Mouse (Mus musculus) MEL (cell line): ENCODE measurements around the gene Med6. TPM values are rescaled to one million over a fixed set of nuclear protein-coding genes. Genes with fewer than 3 reads are reported as not detected.

Source experiments
- DNase-seq: peaks from one replicate; pipeline ENCODE4 v3.0.0; 2011; ENCODE audit warnings: low read depth, low spot score
- H3K27ac ChIP-seq: 2 replicates; pipeline ENCODE4 v1.5.1; 2012; ENCODE audit warnings: low read depth, mild to moderate bottlenecking, control low read depth, low read length, moderate library complexity; ENCODE audit not compliant: control insufficient read depth
- H3K27me3 ChIP-seq, 2 experiments: fragments of 150-350 bp in 1 of 2; sonication (generic) in 1 of 2; 2 replicates each; pipeline ENCODE4 v1.6.1; 2012; ENCODE audit warnings: low read length in 2 of 2, mild to moderate bottlenecking in 2 of 2, improper control_type of control experiment in 1 of 2, moderate library complexity in 1 of 2; ENCODE audit not compliant: insufficient read depth in 2 of 2, control insufficient read depth in 1 of 2
- H3K36me3 ChIP-seq, 2 experiments: 2 replicates each; pipeline ENCODE4 v1.6.1; 2012 to 2014; ENCODE audit warnings: low read length in 2 of 2, improper control_type of control experiment in 1 of 2, inconsistent platforms in 1 of 2, mild to moderate bottlenecking in 1 of 2; ENCODE audit not compliant: insufficient read depth in 2 of 2, control insufficient read depth in 1 of 2
- H3K4me1 ChIP-seq, 2 experiments: fragments of 150-350 bp in 1 of 2; sonication (generic) in 1 of 2; 2 replicates each; pipeline ENCODE4 v1.6.1; 2012; ENCODE audit warnings: low read length in 2 of 2, improper control_type of control experiment in 1 of 2, mild to moderate bottlenecking in 1 of 2; ENCODE audit not compliant: insufficient read depth in 2 of 2, control insufficient read depth in 1 of 2
- H3K4me3 ChIP-seq, 2 experiments: fragments of 150-350 bp in 1 of 2; sonication (generic) in 1 of 2; 2 replicates each; pipeline ENCODE4 v1.5.1; 2012; ENCODE audit warnings: low read depth in 2 of 2, low read length in 2 of 2, mild to moderate bottlenecking in 2 of 2, moderate library complexity in 2 of 2, control low read depth in 1 of 2, improper control_type of control experiment in 1 of 2; ENCODE audit not compliant: control insufficient read depth in 1 of 2, insufficient read depth in 1 of 2
- H3K79me2 ChIP-seq: 2 replicates; pipeline ENCODE4 v1.6.1; 2012; ENCODE audit warnings: mild to moderate bottlenecking, low read length, moderate library complexity; ENCODE audit not compliant: control insufficient read depth, poor library complexity, insufficient read depth
- H3K9ac ChIP-seq: 2 replicates; pipeline ENCODE4 v1.6.1; 2012; ENCODE audit warnings: low read depth, mild to moderate bottlenecking, control low read depth, low read length, moderate library complexity; ENCODE audit not compliant: control insufficient read depth, poor library complexity, severe bottlenecking
- H3K9me3 ChIP-seq: fragments of 150-350 bp; sonication (generic); replicated peaks from 2 replicates; pipeline ENCODE4 v1.6.1; 2012; ENCODE audit warnings: mild to moderate bottlenecking, low read length, improper control_type of control experiment, moderate library complexity; ENCODE audit not compliant: insufficient read depth
- BHLHE40 ChIP-seq: IDR thresholded peaks from 2 replicates; pipeline ENCODE4 v1.6.1; 2012; ENCODE audit warnings: low read depth, mild to moderate bottlenecking, inconsistent platforms, low read length, improper control_type of control experiment, borderline replicate concordance
- CHD2 ChIP-seq: IDR thresholded peaks from 2 replicates; pipeline ENCODE4 v1.6.1; 2011; ENCODE audit warnings: low read length, improper control_type of control experiment
- CTCF ChIP-seq, 3 experiments: IDR thresholded peaks in 2 of 3; conservative IDR thresholded peaks in 1 of 3; 2 replicates each; pipeline ENCODE4 v1.5.1; 2011 to 2012; ENCODE audit warnings: low read length in 3 of 3, low read depth in 2 of 3, mild to moderate bottlenecking in 2 of 3, improper control_type of control experiment in 1 of 3, inconsistent platforms in 1 of 3, mixed read lengths in 1 of 3, moderate library complexity in 1 of 3; ENCODE audit not compliant: control insufficient read depth in 1 of 3, insufficient read depth in 1 of 3, poor library complexity in 1 of 3, severe bottlenecking in 1 of 3
- ELF1 ChIP-seq: IDR thresholded peaks from 2 replicates; pipeline ENCODE4 v1.6.1; 2014; ENCODE audit warnings: low read depth, mild to moderate bottlenecking, inconsistent platforms, low read length, improper control_type of control experiment, moderate library complexity
- ETS1 ChIP-seq: IDR thresholded peaks from 2 replicates; pipeline ENCODE4 v1.6.1; 2012; ENCODE audit warnings: low read depth, mild to moderate bottlenecking, inconsistent platforms, low read length, improper control_type of control experiment, moderate library complexity
- GATA1 ChIP-seq: IDR thresholded peaks from 2 replicates; pipeline ENCODE4 v1.6.1; 2011; ENCODE audit warnings: low read depth, low read length, improper control_type of control experiment
- HCFC1 ChIP-seq: IDR thresholded peaks from 2 replicates; pipeline ENCODE4 v1.6.1; 2012; ENCODE audit warnings: low read depth, mild to moderate bottlenecking, inconsistent platforms, low read length, improper control_type of control experiment, moderate library complexity
- KAT2A ChIP-seq: conservative IDR thresholded peaks from 2 replicates; pipeline ENCODE4 v1.6.1; 2012; ENCODE audit warnings: low read depth, low read length, improper control_type of control experiment, inconsistent platforms
- MAFK ChIP-seq: IDR thresholded peaks from 2 replicates; pipeline ENCODE4 v1.6.1; 2011; ENCODE audit warnings: low read depth, mild to moderate bottlenecking, low read length, improper control_type of control experiment, borderline replicate concordance
- MAX ChIP-seq: IDR thresholded peaks from 2 replicates; pipeline ENCODE4 v1.6.1; 2011; ENCODE audit warnings: low read length, improper control_type of control experiment
- MAZ ChIP-seq: IDR thresholded peaks from 2 replicates; pipeline ENCODE4 v1.6.1; 2012; ENCODE audit warnings: low read depth, mild to moderate bottlenecking, inconsistent platforms, low read length, improper control_type of control experiment
- MXI1 ChIP-seq: IDR thresholded peaks from 2 replicates; pipeline ENCODE4 v1.6.1; 2011; ENCODE audit warnings: mild to moderate bottlenecking, low read depth, low read length, improper control_type of control experiment
- MYC ChIP-seq: IDR thresholded peaks from 2 replicates; pipeline ENCODE4 v1.6.1; 2011; ENCODE audit warnings: low read depth, mild to moderate bottlenecking, low read length, improper control_type of control experiment, moderate library complexity
- NELFE ChIP-seq: IDR thresholded peaks from 2 replicates; pipeline ENCODE4 v1.6.1; 2011; ENCODE audit warnings: low read depth, low read length, improper control_type of control experiment
- POLR2AphosphoS5 ChIP-seq: IDR thresholded peaks from 2 replicates; pipeline ENCODE4 v1.6.1; 2012; ENCODE audit warnings: low read depth, borderline replicate concordance, mild to moderate bottlenecking, inconsistent platforms, low read length, moderate library complexity, mixed read lengths
- RAD21 ChIP-seq: IDR thresholded peaks from 2 replicates; pipeline ENCODE4 v1.6.1; 2011; ENCODE audit warnings: mild to moderate bottlenecking, low read depth, low read length, improper control_type of control experiment
- RCOR1 ChIP-seq: IDR thresholded peaks from 2 replicates; pipeline ENCODE4 v1.6.1; 2012; ENCODE audit warnings: low read depth, mild to moderate bottlenecking, inconsistent platforms, low read length, improper control_type of control experiment
- SMC3 ChIP-seq: IDR thresholded peaks from 2 replicates; pipeline ENCODE4 v1.6.1; 2011; ENCODE audit warnings: low read depth, low read length, improper control_type of control experiment
- TCF12 ChIP-seq: IDR thresholded peaks from 2 replicates; pipeline ENCODE4 v1.6.1; 2014; ENCODE audit warnings: low read depth, mild to moderate bottlenecking, inconsistent platforms, low read length, improper control_type of control experiment, moderate library complexity
- USF1 ChIP-seq: IDR thresholded peaks from 2 replicates; pipeline ENCODE4 v1.6.1; 2014; ENCODE audit warnings: low read depth, mild to moderate bottlenecking, inconsistent platforms, low read length, improper control_type of control experiment, moderate library complexity
- ZC3H11A ChIP-seq: IDR thresholded peaks from 2 replicates; pipeline ENCODE4 v1.6.1; 2012; ENCODE audit warnings: low read depth, mild to moderate bottlenecking, inconsistent platforms, low read length, improper control_type of control experiment
- ZMIZ1 ChIP-seq: IDR thresholded peaks from 2 replicates; pipeline ENCODE4 v1.6.1; 2012; ENCODE audit warnings: low read depth, mild to moderate bottlenecking, inconsistent platforms, low read length, improper control_type of control experiment, moderate library complexity
- ZNF384 ChIP-seq: IDR thresholded peaks from 2 replicates; pipeline ENCODE4 v1.6.1; 2012; ENCODE audit warnings: low read depth, mild to moderate bottlenecking, inconsistent platforms, low read length, improper control_type of control experiment
- polyA plus RNA-seq, 2 experiments: library from polyadenylated mRNA; stranded (reverse) in 1 of 2; unstranded in 1 of 2; fragments of >175 nt in 1 of 2; fragments of >200 nt in 1 of 2; gene quantifications; 2 replicates each; pipeline versions ENCODE4 v1.2.1 to v1.2.4; 2012; ENCODE audit warnings: low replicate concordance in 2 of 2, low read depth in 1 of 2; ENCODE audit not compliant: insufficient read length in 2 of 2, insufficient read depth in 1 of 2, missing spikeins in 1 of 2
- total RNA-seq: library from RNA; depleted of rRNA; stranded (reverse); fragments of 300-350 nt; gene quantifications from 2 replicates; pipeline ENCODE4 v1.2.3, GENCODE M21; 2012

The Med6 gene
- total and polyA plus RNA-seq, 3 experiments, result 44.4 to 49.2 TPM; not detected in 1

GRCm38 (mm10) chr12:81616980-81617379, 22.2 kb upstream of the Med6 start:
- no peak overlapping the region for H3K9ac ChIP-seq
- H3K27ac ChIP-seq, result no peak overlapping the region
- no peaks in the 10 kb centered on the region for H3K9me3 ChIP-seq
- no peak overlapping the region for H3K4me3 ChIP-seq
- H3K27me3 ChIP-seq, result peaks cover 3 to 15% of the 10 kb centered on the region in 2 experiments; a peak in 3 of 4 replicates
- no peaks in the 10 kb centered on the region for H3K36me3 ChIP-seq
- TF ChIP-seq CHD2 (no peak), GATA1 (no peak), ZNF384 (no peak)
- TF ChIP-seq, all 39 proteins: peak for 0
- DNase-seq, result no peak
- Histone ChIP-seq H3K79me2 (no peaks in the 10 kb centered on the region), H3K4me1 (no peaks in the 10 kb centered on the region)

DNA sequence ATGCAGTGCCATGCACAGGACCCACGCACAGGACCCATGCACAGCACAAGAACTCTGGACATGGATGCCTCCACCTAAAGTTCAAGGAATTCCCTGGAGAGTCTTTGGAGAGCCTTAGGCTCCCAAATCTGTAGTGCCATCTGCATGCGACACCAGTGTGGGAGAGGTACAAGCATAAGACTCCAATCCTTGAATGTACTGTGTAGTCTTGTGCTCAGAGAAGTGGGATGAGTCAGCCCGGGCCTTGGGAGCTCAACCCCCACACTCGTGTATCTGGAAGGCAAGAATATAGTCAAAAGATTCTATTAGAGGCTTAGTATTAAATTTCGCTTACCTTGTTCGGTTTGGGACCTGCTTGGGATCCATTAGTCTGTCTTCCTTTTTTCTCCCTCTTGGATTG, 21.0 kb upstream of the Med6 start:
- peaks cover 3 to 15% of the 10 kb centered on the region in 2 experiments; a peak in 3 of 4 replicates for H3K27me3 ChIP-seq
- no peaks in the 10 kb centered on the region for H3K36me3 ChIP-seq
- no peak overlapping the region for H3K27ac ChIP-seq
- no peak for TF ChIP-seq RCOR1
- TF ChIP-seq POLR2AphosphoS5, result no peak
- no peak for TF ChIP-seq MAFK
- no peak for TF ChIP-seq MAX
- no peak for TF ChIP-seq ZC3H11A
- no peak for TF ChIP-seq CTCF (IDR thresholded peaks at IDR 0.05 in 2 of 3, conservative IDR thresholded peaks at IDR 0.05 in 1 of 3; ENCODE audit: control insufficient read depth in 1 of 3, insufficient read depth in 1 of 3, low read depth in 2 of 3, low read length in 3 of 3, poor library complexity in 1 of 3, severe bottlenecking in 1 of 3)
- no peak for TF ChIP-seq ZMIZ1
- TF ChIP-seq MAZ, result no peak
- no peak overlapping the region for H3K9ac ChIP-seq
- no peaks in the 10 kb centered on the region for H3K9me3 ChIP-seq
- H3K4me3 ChIP-seq, result no peak overlapping the region
- H3K4me1 ChIP-seq, result no peaks in the 10 kb centered on the region
- no peak for DNase-seq
- H3K79me2 ChIP-seq, result no peaks in the 10 kb centered on the region

GRCm38 (mm10) chr12:81609445-81609844, 14.6 kb upstream of the Med6 start:
- Histone ChIP-seq H3K36me3 (no peaks in the 10 kb centered on the region), H3K4me3 (no peak overlapping the region), H3K79me2 (no peaks in the 10 kb centered on the region), H3K27ac (no peak overlapping the region), H3K27me3 (peaks cover 3 to 14% of the 10 kb centered on the region in 2 experiments), H3K9me3 (no peaks in the 10 kb centered on the region), H3K9ac (no peak overlapping the region), H3K4me1 (no peaks in the 10 kb centered on the region)
- TF ChIP-seq MAZ (no peak), USF1 (no peak), HCFC1 (no peak), BHLHE40 (no peak), POLR2AphosphoS5 (no peak), NELFE (no peak), TCF12 (no peak), RAD21 (no peak), MYC (no peak), MAX (no peak), ELF1 (no peak), ZC3H11A (no peak), ZNF384 (no peak), KAT2A (no peak), SMC3 (no peak), ZMIZ1 (no peak), CTCF (IDR thresholded peaks at IDR 0.05 in 2 of 3, conservative IDR thresholded peaks at IDR 0.05 in 1 of 3; ENCODE audit: control insufficient read depth in 1 of 3, insufficient read depth in 1 of 3, low read depth in 2 of 3, low read length in 3 of 3, poor library complexity in 1 of 3, severe bottlenecking in 1 of 3) (no peak), MAFK (no peak), MXI1 (no peak), ETS1 (no peak)
- no peak for DNase-seq
